Mouse (Mus musculus): ENCODE results near the gene Snrpd2.

Snrpd2 gene

DNA sequence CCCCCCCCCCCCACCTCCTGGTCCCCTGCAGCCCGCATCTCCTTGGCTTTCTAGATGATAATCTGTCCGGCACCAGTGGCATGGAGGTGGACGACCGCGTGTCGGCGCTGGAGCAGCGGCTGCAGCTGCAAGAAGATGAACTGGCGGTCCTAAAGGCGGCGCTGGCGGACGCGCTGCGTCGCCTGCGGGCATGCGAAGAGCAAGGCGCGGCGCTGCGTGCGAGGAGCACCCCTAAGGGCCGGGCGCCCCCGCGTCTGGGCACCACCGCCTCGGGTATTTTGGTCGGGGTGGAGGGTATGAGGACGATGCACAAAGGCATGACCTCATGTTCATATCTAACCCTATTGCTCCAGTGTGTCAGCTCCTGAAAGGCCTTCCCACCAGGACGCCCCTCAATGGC lies 29.7 kb downstream of the Snrpd2 start:
- DNase-seq: peak; percentile 77

GRCm38 (mm10) chr7:19179936-19180335 lies 30.4 kb downstream of the Snrpd2 start:
- peak; percentile 44 for DNase-seq

- DNase-seq: peak; percentile 66
These were observed 31.4 kb downstream of the Snrpd2 start for GRCm38 (mm10) chr7:19180862-19181429.

- no peak for DNase-seq
These were observed 34.7 kb downstream of the Snrpd2 start for GRCm38 (mm10) chr7:19184250-19184649.

GRCm38 (mm10) chr7:19184758-19185157 lies 35.2 kb downstream of the Snrpd2 start:
- no peak for DNase-seq

GRCm38 (mm10) chr7:19194676-19195075 lies 45.2 kb downstream of the Snrpd2 start:
- DNase-seq: no peak

DNA sequence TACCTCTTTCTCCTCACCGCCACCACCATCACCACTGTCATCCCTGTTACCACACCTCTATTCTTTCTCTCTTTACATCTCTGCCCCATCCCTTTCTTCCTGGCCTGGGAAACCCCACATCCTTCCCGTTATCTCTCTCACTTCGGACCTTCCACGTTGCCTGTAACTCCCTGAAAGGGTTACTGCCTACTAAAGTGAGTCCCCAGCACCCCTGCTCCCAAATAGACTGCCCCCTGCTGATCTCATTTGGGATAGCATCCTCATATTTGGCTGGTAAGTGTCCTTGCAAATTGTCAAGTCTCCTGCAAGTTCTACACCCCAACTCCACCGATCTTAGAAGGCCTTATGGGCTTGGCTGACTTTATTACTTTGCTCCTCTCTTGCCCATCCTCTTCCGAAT lies 47.2 kb downstream of the Snrpd2 start:
- peak; percentile 36 for DNase-seq

DNA sequence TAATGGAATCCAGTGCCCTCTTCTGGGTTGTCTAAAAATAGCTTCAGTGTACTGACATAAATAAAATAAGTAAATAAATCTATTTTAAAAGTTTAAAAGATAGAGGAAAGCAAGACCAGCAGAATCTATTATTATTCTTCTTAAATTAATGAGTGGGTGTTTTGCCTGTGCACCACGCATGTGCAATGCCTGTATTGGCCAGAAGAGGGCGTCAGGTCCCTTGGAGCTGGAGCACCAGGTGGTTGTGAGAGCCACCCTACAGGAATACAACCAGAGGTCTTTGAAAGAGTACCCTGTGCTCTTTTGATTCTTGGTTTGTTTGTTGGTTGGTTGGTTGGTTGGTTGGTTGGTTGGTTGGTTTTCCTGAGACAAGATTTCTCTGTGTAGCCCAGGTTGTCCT lies 48.5 kb downstream of the Snrpd2 start:
- DNase-seq: peak; percentile 70

DNA sequence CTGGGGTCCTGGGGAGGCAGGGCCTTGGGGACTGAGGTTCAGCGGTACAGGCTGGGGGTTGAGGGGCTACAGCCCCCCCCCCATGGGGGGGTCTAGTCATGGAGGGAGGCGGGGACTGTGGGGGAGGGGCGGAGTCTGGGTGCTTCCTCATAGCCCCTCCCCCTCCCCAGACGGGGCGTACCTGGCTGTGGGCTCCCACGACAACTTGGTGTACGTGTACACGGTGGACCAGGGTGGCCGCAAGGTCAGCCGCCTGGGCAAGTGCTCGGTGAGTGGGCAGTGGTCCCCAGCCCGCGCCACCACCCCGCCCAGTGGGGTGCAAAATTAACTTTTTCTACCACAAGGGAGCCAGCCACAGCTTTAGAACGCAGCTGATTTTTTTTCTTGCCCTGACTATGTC lies 52.1 kb downstream of the Snrpd2 start:
- no peak for DNase-seq

GRCm38 (mm10) chr7:19202065-19202850 lies 52.7 kb downstream of the Snrpd2 start:
- DNase-seq: peak; percentile 53
